Mouse (Mus musculus): ENCODE results near the gene Bahd1. TPM values are rescaled to one million over a fixed set of nuclear protein-coding genes. Genes with fewer than 3 reads are reported as not detected.

Gene Bahd1
- total RNA-seq, 1 experiment from 2014 or later, result 5.6 TPM

Other genes with a start within 250 kb of the Bahd1 start
- gene Pak6, start 237.1 kb upstream of the Bahd1 start, total RNA-seq (2017), result 0.21 TPM in 1 of 3 replicates, not detected in the others
- gene Ankrd63, start 196.4 kb upstream of the Bahd1 start, total RNA-seq (2017), result 0.58 TPM in 1 of 3 replicates, not detected in the others
- gene Plcb2, start 171.9 kb upstream of the Bahd1 start, total RNA-seq (2017), result 32.8 to 44.3 TPM (median 36.3 TPM) in 3 replicates
- 14.5 to 23.9 TPM (median 19.3 TPM) in 3 replicates for gene Inafm2, start 154.6 kb upstream of the Bahd1 start, total RNA-seq (2017)
- 0.10 to 0.19 TPM in 2 of 3 replicates, not detected in the other for gene Ccdc9b, start 137.7 kb upstream of the Bahd1 start, total RNA-seq (2017)
- not detected in 3 replicates for gene Phgr1, start 127.6 kb upstream of the Bahd1 start, total RNA-seq (2017)
- gene Disp2, start 120.7 kb upstream of the Bahd1 start, total RNA-seq (2017), result not detected in 3 replicates
- gene Knstrn, start 86.4 kb upstream of the Bahd1 start, total RNA-seq (2017), result 6.5 to 23.1 TPM (median 15.4 TPM) in 3 replicates
- gene Ivd, start 38.4 kb upstream of the Bahd1 start, total RNA-seq (2017), result 9.5 to 16.2 TPM (median 13.5 TPM) in 3 replicates
- 2.7 to 4.7 TPM in 2 of 3 replicates, not detected in the other for gene Chst14, start 26.1 kb downstream of the Bahd1 start, total RNA-seq (2017)
- 11.1 to 22.1 TPM (median 15.6 TPM) in 3 replicates for gene Ccdc32, start 129.0 kb downstream of the Bahd1 start, total RNA-seq (2017)
- 3.7 to 5.5 TPM (median 4.3 TPM) in 3 replicates for gene Rpusd2, start 134.4 kb downstream of the Bahd1 start, total RNA-seq (2017)
- 2.5 to 4.6 TPM (median 2.6 TPM) in 3 replicates for gene Knl1, start 146.7 kb downstream of the Bahd1 start, total RNA-seq (2017)
- gene Rad51, start 212.4 kb downstream of the Bahd1 start, total RNA-seq (2017), result 0.53 to 2.4 TPM (median 2.3 TPM) in 3 replicates